In genomic region chr7:70575614-70576013, GRCm38 (mm10) we compare ENCODE assay signal across 15 mouse cellular contexts.
"Had no signal": no experiment of that assay in that cellular context is flagged by ENCODE, and none has a peak within 500 bp of the region (broad histone marks: within the 10 kb centered on the region; RNA-seq: fewer than 3 reads in every experiment).

No protein-coding gene starts in this region.

- H3K9ac ChIP-seq: limb, embryonic 15.5 days; liver, embryonic 13.5 days; liver, postnatal 0 days; neural tube, embryonic 15.5 days had no signal

- H3K4me3 ChIP-seq: limb, embryonic 15.5 days; liver, embryonic 13.5 days; midbrain, embryonic 10.5 days; myocyte; neural tube, embryonic 15.5 days had no signal

- H3K4me2 ChIP-seq: limb, embryonic 15.5 days; liver, embryonic 13.5 days; neural tube, embryonic 15.5 days had no signal

- ATAC-seq: hindbrain, embryonic 16.5 days; inflammation-experienced regulatory T-cells, adult 6 months; liver, postnatal 0 days had no signal

- H3K27me3 ChIP-seq: limb, embryonic 15.5 days; liver, embryonic 13.5 days; neural tube, embryonic 15.5 days had no signal

- DNase-seq: kidney, adult 11 months; kidney, adult 9 months; kidney, postnatal 14 days; layer of hippocampus, postnatal 36 days; liver, embryonic 13.5 days; liver, postnatal 0 days; midbrain, embryonic 14.5 days; right cerebral cortex, adult 18-20 months; right cerebral cortex, postnatal 4 days had no signal

- H3K36me3 ChIP-seq: limb, embryonic 15.5 days; liver, embryonic 13.5 days; midbrain, embryonic 10.5 days; neural tube, embryonic 15.5 days had no signal

- H3K27ac ChIP-seq: limb, embryonic 15.5 days; liver, embryonic 13.5 days; midbrain, embryonic 10.5 days; neural tube, embryonic 15.5 days had no signal

- H3K9me3 ChIP-seq: limb, embryonic 15.5 days; liver, embryonic 13.5 days; midbrain, embryonic 10.5 days; neural tube, embryonic 15.5 days had no signal

- H3K4me1 ChIP-seq: liver, embryonic 13.5 days; neural tube, embryonic 15.5 days had no signal
